Mouse (Mus musculus) CH12.LX (cell line): ENCODE measurements at regions not wholly inside any gene's neighbourhood (a gene's known extent, or its start where the extent isn't known, plus 50 kb on each side); places are given as distances from the start of the nearest gene placed in this dataset.

Source experiments
- DNase-seq: peaks from one replicate; pipeline ENCODE4 v3.0.0-alpha.2; 2013; ENCODE audit errors: extremely low read depth
- H3K27ac ChIP-seq: 2 replicates; pipeline ENCODE4 v1.5.1; 2012; ENCODE audit warnings: low read depth, mild to moderate bottlenecking, control low read depth, moderate library complexity; ENCODE audit not compliant: insufficient read depth
- H3K27me3 ChIP-seq: replicated peaks from 2 replicates; pipeline ENCODE3; 2012; ENCODE audit warnings: inconsistent platforms
- H3K36me3 ChIP-seq, 2 experiments: replicated peaks in 1 of 2; 2 replicates each; pipeline versions ENCODE3 to v1.6.1; 2012; ENCODE audit warnings: inconsistent platforms in 1 of 2, low read length in 1 of 2, mild to moderate bottlenecking in 1 of 2, mixed read lengths in 1 of 2, moderate library complexity in 1 of 2; ENCODE audit not compliant: control insufficient read depth in 1 of 2, insufficient read depth in 1 of 2
- H3K4me1 ChIP-seq, 2 experiments: 2 replicates each; pipeline ENCODE4 v1.6.1; 2012; ENCODE audit warnings: inconsistent platforms in 1 of 2, moderate library complexity in 1 of 2; ENCODE audit not compliant: insufficient read depth in 2 of 2, control insufficient read depth in 1 of 2
- H3K4me2 ChIP-seq: 2 replicates; pipeline ENCODE4 v1.6.1; 2012; ENCODE audit warnings: low read depth, mild to moderate bottlenecking, control low read depth; ENCODE audit not compliant: poor library complexity, insufficient read depth, severe bottlenecking
- H3K4me3 ChIP-seq, 3 experiments: fragments of 150-350 bp in 1 of 3; sonication (generic) in 1 of 3; replicated peaks in 1 of 3; 2 replicates each; pipeline versions ENCODE3 to v1.5.1; 2011 to 2012; ENCODE audit warnings: low read depth in 2 of 3, low read length in 2 of 3, mild to moderate bottlenecking in 2 of 3, moderate library complexity in 2 of 3, control low read depth in 1 of 3, improper control_type of control experiment in 1 of 3, inconsistent platforms in 1 of 3, mixed read lengths in 1 of 3; ENCODE audit not compliant: poor library complexity in 1 of 3
- H3K79me2 ChIP-seq: replicated peaks from 2 replicates; pipeline ENCODE4 v1.6.1; 2012; ENCODE audit warnings: mild to moderate bottlenecking, moderate library complexity; ENCODE audit not compliant: control insufficient read depth, poor library complexity, insufficient read depth, severe bottlenecking; ENCODE audit errors: extremely low read depth
- H3K9ac ChIP-seq: 2 replicates; pipeline ENCODE4 v1.6.1; 2012; ENCODE audit warnings: low read depth, mild to moderate bottlenecking, control low read depth, moderate library complexity; ENCODE audit not compliant: insufficient read depth
- H3K9me3 ChIP-seq: replicated peaks from 2 replicates; pipeline ENCODE3; 2012; ENCODE audit warnings: low read length, inconsistent platforms, mixed read lengths
- CHD1 ChIP-seq: IDR thresholded peaks from 2 replicates; pipeline ENCODE4 v1.6.1; 2012; ENCODE audit warnings: low read depth, low read length, improper control_type of control experiment, inconsistent platforms
- CHD2 ChIP-seq: IDR thresholded peaks from 2 replicates; pipeline ENCODE4 v1.6.1; 2011; ENCODE audit warnings: low read length, improper control_type of control experiment
- EP300 ChIP-seq: IDR thresholded peaks from 2 replicates; pipeline ENCODE4 v1.6.1; 2011; ENCODE audit warnings: low read length, improper control_type of control experiment
- ETS1 ChIP-seq: conservative IDR thresholded peaks from 2 replicates; pipeline ENCODE4 v1.6.1; 2012; ENCODE audit warnings: low read depth, mild to moderate bottlenecking, inconsistent platforms, low read length, improper control_type of control experiment, moderate library complexity
- GABPA ChIP-seq: IDR thresholded peaks from 2 replicates; pipeline ENCODE4 v1.6.1; 2012; ENCODE audit warnings: low read depth, low read length, improper control_type of control experiment, inconsistent platforms; ENCODE audit not compliant: insufficient replicate concordance
- IRF4 ChIP-seq: IDR thresholded peaks from 2 replicates; pipeline ENCODE4 v1.6.1; 2014; ENCODE audit warnings: low read depth, mild to moderate bottlenecking, inconsistent platforms, low read length, improper control_type of control experiment
- JUN ChIP-seq: IDR thresholded peaks from 2 replicates; pipeline ENCODE4 v1.6.1; 2011; ENCODE audit warnings: low read depth, mild to moderate bottlenecking, low read length, improper control_type of control experiment, moderate library complexity; ENCODE audit not compliant: insufficient read depth
- JUND ChIP-seq: conservative IDR thresholded peaks from 2 replicates; pipeline ENCODE4 v1.6.1; 2011; ENCODE audit warnings: low read depth, low read length, improper control_type of control experiment
- KAT2A ChIP-seq: IDR thresholded peaks from 2 replicates; pipeline ENCODE4 v1.6.1; 2012; ENCODE audit warnings: low read length, improper control_type of control experiment, inconsistent platforms; ENCODE audit not compliant: insufficient replicate concordance
- MAX ChIP-seq: IDR thresholded peaks from 2 replicates; pipeline ENCODE4 v1.6.1; 2011; ENCODE audit warnings: low read length, improper control_type of control experiment
- MXI1 ChIP-seq: IDR thresholded peaks from 2 replicates; pipeline ENCODE4 v1.6.1; 2011; ENCODE audit warnings: mild to moderate bottlenecking, low read depth, low read length, improper control_type of control experiment
- NRF1 ChIP-seq: IDR thresholded peaks from 2 replicates; pipeline ENCODE4 v1.6.1; 2014; ENCODE audit warnings: low read depth, mild to moderate bottlenecking, inconsistent platforms, low read length, improper control_type of control experiment, moderate library complexity
- PAX5 ChIP-seq: IDR thresholded peaks from 2 replicates; pipeline ENCODE4 v1.6.1; 2012; ENCODE audit warnings: low read length, inconsistent platforms, mixed read lengths
- POLR2AphosphoS2 ChIP-seq: IDR thresholded peaks from 2 replicates; pipeline ENCODE4 v1.6.1; 2011; ENCODE audit warnings: low read depth, low read length, improper control_type of control experiment
- RCOR1 ChIP-seq: conservative IDR thresholded peaks from 2 replicates; pipeline ENCODE4 v1.6.1; 2012; ENCODE audit warnings: low read depth, mild to moderate bottlenecking, inconsistent platforms, low read length, improper control_type of control experiment
- SIN3A ChIP-seq: IDR thresholded peaks from 2 replicates; pipeline ENCODE4 v1.6.1; 2012; ENCODE audit warnings: low read length, improper control_type of control experiment, inconsistent platforms
- TCF12 ChIP-seq: IDR thresholded peaks from 2 replicates; pipeline ENCODE4 v1.6.1; 2014; ENCODE audit warnings: low read depth, mild to moderate bottlenecking, inconsistent platforms, low read length, improper control_type of control experiment
- UBTF ChIP-seq: IDR thresholded peaks from 2 replicates; pipeline ENCODE4 v1.6.1; 2012; ENCODE audit warnings: low read depth, mild to moderate bottlenecking, inconsistent platforms, low read length, improper control_type of control experiment, moderate library complexity
- USF1 ChIP-seq: IDR thresholded peaks from 2 replicates; pipeline ENCODE4 v1.6.1; 2014; ENCODE audit warnings: low read depth, mild to moderate bottlenecking, inconsistent platforms, low read length, improper control_type of control experiment
- ZC3H11A ChIP-seq: IDR thresholded peaks from 2 replicates; pipeline ENCODE4 v1.6.1; 2012; ENCODE audit warnings: low read depth, mild to moderate bottlenecking, inconsistent platforms, low read length, improper control_type of control experiment
- ZKSCAN1 ChIP-seq: IDR thresholded peaks from 2 replicates; pipeline ENCODE4 v1.6.1; 2012; ENCODE audit warnings: low read depth, inconsistent platforms, low read length, improper control_type of control experiment, borderline replicate concordance
- ZNF384 ChIP-seq: IDR thresholded peaks from 2 replicates; pipeline ENCODE4 v1.6.1; 2012; ENCODE audit warnings: low read depth, low read length, improper control_type of control experiment, inconsistent platforms
- dilution Hi-C: fragments of 300-500 bp; cut with MboI; formaldehyde crosslinking; loops from 2 replicates; pipeline ENCODE4 v1.14.3; 2020; ENCODE audit warnings: low sequenced_read_pairs; ENCODE audit not compliant: extremely low pct_unique_long_range_greater_than_20kb, extremely low pct_ligation_motif_present
- in situ Hi-C: fragments of 300-500 bp; cut with MboI; formaldehyde crosslinking; loops from 3 replicates; pipeline ENCODE4 v1.14.3; 2019; ENCODE audit warnings: low sequenced_read_pairs, low pct_ligation_motif_present, low pct_unique_long_range_greater_than_20kb, mixed read lengths

DNA sequence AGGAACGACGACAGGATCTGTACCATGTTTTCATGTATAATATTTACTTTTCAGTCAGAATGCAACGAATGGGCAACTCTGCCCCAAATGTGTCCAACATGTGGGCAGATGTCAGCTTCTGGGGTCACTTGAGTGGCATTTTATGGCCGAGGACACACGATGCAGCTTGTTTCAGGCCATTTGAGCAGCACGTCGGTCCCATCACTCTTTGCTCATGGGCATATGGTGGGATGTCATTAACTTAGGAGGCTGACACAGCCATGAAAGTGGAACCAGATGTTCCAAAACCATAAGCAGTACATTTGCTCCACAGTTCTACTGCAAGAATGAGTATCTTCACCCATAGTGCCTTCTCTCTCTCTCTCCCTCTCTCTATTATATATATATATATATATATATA, 499.1 kb upstream of the Sox9 start:
- no peak overlapping the region for H3K4me3 ChIP-seq
- in situ Hi-C loops = no loop called here
- H3K27me3 ChIP-seq = no peaks in the 10 kb centered on the region
- no peak for DNase-seq
- H3K4me2 ChIP-seq = no peak overlapping the region
- no peaks in the 10 kb centered on the region for H3K79me2 ChIP-seq
- no peak overlapping the region for H3K9ac ChIP-seq
- dilution Hi-C loops = no loop called here
- TF ChIP-seq CHD1 (no peak), CHD2 (no peak), ETS1 (no peak), UBTF (no peak), GABPA (no peak), TCF12 (no peak), ZNF384 (no peak), ZKSCAN1 (no peak), RCOR1 (no peak), NRF1 (no peak), EP300 (no peak), JUND (no peak), ZC3H11A (no peak)
- TF ChIP-seq, all 38 proteins: peak for 0
- no peak overlapping the region for H3K27ac ChIP-seq
- peaks cover 70% of the 10 kb centered on the region for H3K9me3 ChIP-seq
- H3K36me3 ChIP-seq = no peaks in the 10 kb centered on the region
- no peaks in the 10 kb centered on the region for H3K4me1 ChIP-seq

DNA sequence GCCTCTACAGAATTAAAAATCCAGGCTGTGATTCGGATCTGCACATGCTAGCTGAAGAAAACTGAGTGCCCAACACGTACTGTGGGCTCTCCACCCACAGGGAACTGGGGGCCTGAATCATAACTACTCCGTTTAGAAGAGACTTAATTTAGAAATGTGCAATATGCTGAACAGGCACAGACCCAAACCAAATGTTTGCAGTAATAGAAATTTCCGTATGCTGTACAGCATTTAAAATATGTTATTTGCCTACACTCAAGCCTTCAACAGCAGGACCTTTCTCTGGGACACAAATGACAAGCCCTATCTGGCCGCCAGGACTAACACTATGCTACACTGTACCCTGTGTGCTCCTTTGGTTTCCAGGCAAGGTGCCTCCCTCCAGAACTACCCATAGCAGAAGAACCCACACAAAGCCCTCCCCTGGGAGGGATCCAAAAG, 483.1 kb upstream of the Sox9 start:
- TF ChIP-seq JUND (no peak), KAT2A (no peak), MAX (no peak), POLR2AphosphoS2 (no peak), MXI1 (no peak), TCF12 (no peak), UBTF (no peak), PAX5 (no peak), IRF4 (no peak), ETS1 (no peak), RCOR1 (no peak), ZKSCAN1 (no peak), EP300 (no peak), CHD2 (no peak), JUN (no peak), SIN3A (no peak), USF1 (no peak)
- dilution Hi-C loops = no loop called here
- Histone ChIP-seq H3K4me2 (no peak overlapping the region), H3K9ac (no peak overlapping the region), H3K27me3 (no peaks in the 10 kb centered on the region), H3K36me3 (no peaks in the 10 kb centered on the region), H3K27ac (no peak overlapping the region), H3K9me3 (peaks cover 67% of the 10 kb centered on the region), H3K4me1 (no peaks in the 10 kb centered on the region), H3K79me2 (no peaks in the 10 kb centered on the region), H3K4me3 (no peak overlapping the region)
- no peak for DNase-seq
- in situ Hi-C loops = no loop called here
